Mouse (Mus musculus) hindbrain, postnatal 0 days (tissue): ENCODE results near the gene Kcnj9. TPM values are rescaled to one million over a fixed set of nuclear protein-coding genes. Genes with fewer than 3 reads are reported as not detected.

ENCODE experiments used
- ATAC-seq: fragments of 200-750 bp; cut with Nextera tagmentation; 2 replicates; pipeline ENCODE4 v1.8.0; 2017; ENCODE audit warnings: mild to moderate bottlenecking, moderate TSS enrichment, moderate library complexity
- DNase-seq: peaks from one replicate; pipeline ENCODE4 v3.0.0-alpha.2; 2015; ENCODE audit warnings: low spot score
- H3K27ac ChIP-seq: fragments of 300-500 bp; sonication (generic); 2 replicates; pipeline ENCODE4 v1.5.1; 2014; ENCODE audit warnings: mild to moderate bottlenecking
- H3K27me3 ChIP-seq: fragments of 300-500 bp; sonication (generic); 2 replicates; pipeline ENCODE4 v1.6.1; 2014; ENCODE audit warnings: low read length, mixed read lengths; ENCODE audit not compliant: insufficient read depth
- H3K36me3 ChIP-seq: fragments of 300-500 bp; sonication (generic); 2 replicates; pipeline ENCODE4 v1.6.1; 2014; ENCODE audit warnings: low read length, mixed read lengths; ENCODE audit not compliant: insufficient read depth
- H3K4me1 ChIP-seq: fragments of 300-500 bp; sonication (generic); 2 replicates; pipeline ENCODE4 v1.6.1; 2014; ENCODE audit warnings: antibody characterized with exemption, low read length, mixed read lengths; ENCODE audit not compliant: insufficient read depth
- H3K4me2 ChIP-seq: fragments of 300-500 bp; sonication (generic); 2 replicates; pipeline ENCODE4 v1.6.1; 2014; ENCODE audit warnings: low read depth, mild to moderate bottlenecking, low read length, moderate library complexity, mixed read lengths
- H3K4me3 ChIP-seq: fragments of 300-500 bp; sonication (generic); 2 replicates; pipeline ENCODE4 v1.5.1; 2014; ENCODE audit warnings: low read length
- H3K9ac ChIP-seq: fragments of 300-500 bp; sonication (generic); replicated peaks from 2 replicates; pipeline ENCODE4 v1.6.1; 2014; ENCODE audit warnings: mild to moderate bottlenecking, low read length, moderate library complexity, mixed read lengths
- H3K9me3 ChIP-seq: fragments of 300-500 bp; sonication (generic); 2 replicates; pipeline ENCODE4 v1.6.1; 2016; ENCODE audit warnings: low read length, mixed read lengths
- CTCF ChIP-seq: IDR thresholded peaks from 2 replicates; pipeline ENCODE4 v1.5.1; 2016; ENCODE audit warnings: antibody characterized with exemption, control low read depth, low read depth
- WGBS: fragments of 180-500 bp; shearing (Covaris S2); extraction: QIAGEN DNeasy Blood & Tissue Kit; methylation state at CpG from one replicate; pipeline ENCODE4 v1.1.7; 2014; 5-methylcytosine and 5-hydroxymethylcytosine counted together
- polyA plus RNA-seq: library from polyadenylated mRNA; unstranded; fragments of >200 nt; fragmentation: Nextera tagmentation; extraction: Ambion mirVana; gene quantifications from 2 replicates; pipeline ENCODE4 v1.2.1, GENCODE M21; 2015
- total RNA-seq: library from RNA; depleted of rRNA; stranded (reverse); fragments of >200 nt; gene quantifications from 2 replicates; pipeline ENCODE4 v1.2.3, GENCODE M21; 2014

Gene Kcnj9
- total and polyA plus RNA-seq, 2 experiments from 2014 or later, result 3.6 to 9.8 TPM

- Histone ChIP-seq H3K4me3 (peak overlapping the region; percentile 23), H3K36me3 (no peaks in the 10 kb centered on the region), H3K9me3 (no peaks in the 10 kb centered on the region), H3K9ac (peak overlapping the region; percentile 46), H3K27me3 (no peaks in the 10 kb centered on the region), H3K4me1 (peaks cover 17% of the 10 kb centered on the region), H3K4me2 (peak overlapping the region; percentile 58), H3K27ac (peak overlapping the region; percentile 89)
- peak; percentile 94 for TF ChIP-seq CTCF
- ATAC-seq, result peak; percentile 80
- peak; percentile 97 for DNase-seq
- 0% methylated on average over 14 of the region's 14 CpGs for WGBS
These were observed 19.3 kb downstream of the Kcnj9 start for GRCm38 (mm10) chr1:172309699-172310398.

GRCm38 (mm10) chr1:172308409-172308808 lies 20.7 kb downstream of the Kcnj9 start:
- ATAC-seq (peak; percentile 24; the same call in 1 of the 2 replicates), DNase-seq (peak; percentile 60)
- Histone ChIP-seq H3K4me2 (no peak overlapping the region), H3K4me1 (peaks cover 7% of the 10 kb centered on the region), H3K27ac (peak overlapping the region; percentile 73), H3K9ac (no peak overlapping the region), H3K27me3 (no peaks in the 10 kb centered on the region), H3K4me3 (no peak overlapping the region), H3K9me3 (no peaks in the 10 kb centered on the region), H3K36me3 (no peaks in the 10 kb centered on the region)
- no peak for TF ChIP-seq CTCF
- WGBS, result 83% methylated on average over 1 of the region's 1 CpGs

- H3K9me3 ChIP-seq, result no peaks in the 10 kb centered on the region
- no peak for TF ChIP-seq CTCF
- H3K4me3 ChIP-seq, result no peak overlapping the region
- no peak overlapping the region for H3K4me2 ChIP-seq
- DNase-seq (peak; percentile 46), ATAC-seq (no peak)
- no peak overlapping the region for H3K9ac ChIP-seq
- H3K27me3 ChIP-seq, result no peaks in the 10 kb centered on the region
- H3K36me3 ChIP-seq, result no peaks in the 10 kb centered on the region
- peaks cover 2% of the 10 kb centered on the region for H3K4me1 ChIP-seq
- H3K27ac ChIP-seq, result peak overlapping the region; percentile 73
- 58% methylated on average over 10 of the region's 10 CpGs for WGBS
These were observed 21.2 kb downstream of the Kcnj9 start for GRCm38 (mm10) chr1:172307936-172308335.

DNA sequence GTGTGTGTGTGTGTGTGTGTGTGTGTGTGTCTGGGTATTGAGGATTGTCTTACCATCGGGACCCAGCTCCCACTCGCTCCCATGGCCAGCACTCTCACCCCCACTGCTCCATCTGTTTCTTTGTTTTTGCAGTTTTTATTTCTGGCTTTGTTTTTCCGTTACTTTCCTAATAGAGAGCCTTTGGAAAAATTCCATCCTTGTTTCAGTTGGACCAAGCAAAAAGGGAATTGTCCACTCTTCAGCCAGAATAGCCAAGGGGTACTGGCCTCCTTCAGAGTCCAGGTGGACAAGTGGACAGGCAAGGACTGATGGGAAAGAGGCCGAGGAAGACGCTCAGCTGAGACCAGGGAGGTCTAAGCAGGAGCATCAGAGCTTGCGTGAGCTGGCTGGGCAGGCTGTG lies 22.2 kb downstream of the Kcnj9 start:
- WGBS, result 50% methylated on average over 6 of the region's 6 CpGs

DNA sequence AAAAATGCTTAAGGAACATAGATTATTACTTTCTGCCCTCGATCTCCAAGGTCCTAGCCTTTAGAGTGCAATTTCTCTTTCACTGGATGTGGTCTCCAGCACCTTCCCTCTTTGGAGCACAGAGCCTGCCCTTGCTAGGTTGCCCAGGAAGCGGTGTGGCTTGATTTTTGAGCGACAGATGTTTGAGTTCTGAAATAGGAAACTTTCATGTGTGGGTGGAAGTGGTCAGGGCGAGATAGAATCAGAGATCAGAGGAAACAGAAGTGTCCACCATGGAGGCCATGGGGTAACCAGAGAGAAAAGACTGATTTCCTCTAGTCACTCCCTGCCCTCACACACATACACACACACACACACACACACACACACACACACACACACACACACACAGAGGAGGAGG lies 22.9 kb downstream of the Kcnj9 start:
- Histone ChIP-seq H3K36me3 (no peaks in the 10 kb centered on the region), H3K4me2 (no peak overlapping the region), H3K4me1 (peaks cover 3% of the 10 kb centered on the region), H3K27me3 (no peaks in the 10 kb centered on the region), H3K27ac (no peak overlapping the region), H3K4me3 (no peak overlapping the region), H3K9ac (no peak overlapping the region), H3K9me3 (no peaks in the 10 kb centered on the region)
- no peak for TF ChIP-seq CTCF
- no peak for ATAC-seq
- no peak for DNase-seq
- 87% methylated on average over 4 of the region's 4 CpGs for WGBS

More for the DNA sequence above, 22.2 kb downstream of the Kcnj9 start:
- peak overlapping the region; percentile 73 for H3K27ac ChIP-seq
- H3K36me3 ChIP-seq, result no peaks in the 10 kb centered on the region
- no peak overlapping the region for H3K9ac ChIP-seq
- TF ChIP-seq CTCF, result no peak
- H3K9me3 ChIP-seq, result no peaks in the 10 kb centered on the region
- no peaks in the 10 kb centered on the region for H3K27me3 ChIP-seq
- DNase-seq (no peak), ATAC-seq (no peak)
- H3K4me3 ChIP-seq, result no peak overlapping the region
- no peak overlapping the region for H3K4me2 ChIP-seq
- peaks cover 2% of the 10 kb centered on the region; the same call in 1 of the 2 replicates for H3K4me1 ChIP-seq

- 76% methylated on average over 3 of the region's 3 CpGs for WGBS
These were observed 23.5 kb downstream of the Kcnj9 start for GRCm38 (mm10) chr1:172305635-172306034.

DNA sequence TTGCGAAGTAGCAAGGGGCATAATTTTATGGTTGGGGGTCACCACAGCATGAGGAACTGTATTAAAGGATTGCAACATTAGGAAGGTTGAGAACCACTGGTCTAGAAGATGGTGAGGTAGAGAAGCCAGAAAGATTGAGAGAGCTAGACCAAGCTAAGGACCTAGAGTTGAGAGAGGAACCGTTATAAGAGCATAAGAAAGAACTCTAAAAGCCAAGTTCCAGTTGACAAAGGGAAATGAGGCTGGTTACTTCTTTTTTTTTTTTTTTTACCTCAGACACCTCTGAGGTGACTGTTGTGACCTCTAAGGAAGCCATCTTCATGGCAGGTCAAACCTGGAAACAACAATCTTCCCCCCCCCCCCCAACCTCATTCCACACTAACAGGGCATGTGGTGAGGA lies 24.0 kb downstream of the Kcnj9 start:
- Histone ChIP-seq H3K4me1 (peaks cover 9% of the 10 kb centered on the region), H3K9me3 (no peaks in the 10 kb centered on the region), H3K36me3 (no peaks in the 10 kb centered on the region), H3K4me3 (no peak overlapping the region), H3K27ac (no peak overlapping the region), H3K9ac (no peak overlapping the region), H3K4me2 (no peak overlapping the region), H3K27me3 (no peaks in the 10 kb centered on the region)
- WGBS, result 97% methylated on average over 2 of the region's 2 CpGs
- TF ChIP-seq CTCF, result no peak
- DNase-seq (no peak), ATAC-seq (no peak)

More at GRCm38 (mm10) chr1:172305635-172306034, 23.5 kb downstream of the Kcnj9 start:
- Histone ChIP-seq H3K4me3 (no peak overlapping the region), H3K9ac (no peak overlapping the region), H3K27me3 (no peaks in the 10 kb centered on the region), H3K4me2 (no peak overlapping the region), H3K9me3 (no peaks in the 10 kb centered on the region), H3K4me1 (peaks cover 9% of the 10 kb centered on the region), H3K27ac (no peak overlapping the region), H3K36me3 (no peaks in the 10 kb centered on the region)
- ATAC-seq (no peak), DNase-seq (no peak)
- TF ChIP-seq CTCF, result peak; percentile 34; the same call in 1 of the 2 replicates
